Mouse (Mus musculus) kidney, adult 2 months (tissue): Measurements from ENCODE around the gene Ncor2. TPM values are rescaled to one million over a fixed set of nuclear protein-coding genes. Genes with fewer than 3 reads are reported as not detected.

Experiments used
- DNase-seq: peaks from one replicate; pipeline ENCODE4 v3.0.0; 2021
- H3K27ac ChIP-seq: fragments of 200-500 bp; 2 replicates; pipeline ENCODE4 v1.5.1; 2012; ENCODE audit warnings: low read depth, low read length, control low read depth, inconsistent platforms; ENCODE audit not compliant: insufficient read depth
- H3K27me3 ChIP-seq: fragments of 200-500 bp; replicated peaks from 2 replicates; pipeline ENCODE4 v1.6.1; 2012; ENCODE audit warnings: mild to moderate bottlenecking, moderate library complexity, low read length, inconsistent platforms; ENCODE audit not compliant: control insufficient read depth, insufficient read depth
- H3K36me3 ChIP-seq: fragments of 200-500 bp; 2 replicates; pipeline ENCODE4 v1.6.1; 2012; ENCODE audit warnings: mild to moderate bottlenecking, moderate library complexity, low read length, inconsistent platforms; ENCODE audit not compliant: control insufficient read depth, insufficient read depth
- H3K4me1 ChIP-seq: fragments of 200-500 bp; 2 replicates; pipeline ENCODE4 v1.6.1; 2011; ENCODE audit warnings: low read length; ENCODE audit not compliant: control insufficient read depth, insufficient read depth
- H3K4me3 ChIP-seq: fragments of 200-500 bp; 2 replicates; pipeline ENCODE4 v1.5.1; 2011; ENCODE audit warnings: mild to moderate bottlenecking, low read depth, low read length, control low read depth; ENCODE audit not compliant: insufficient read depth
- CTCF ChIP-seq: fragments of 200-500 bp; conservative IDR thresholded peaks from 2 replicates; pipeline ENCODE4 v1.5.1; 2011; ENCODE audit warnings: low read depth, mild to moderate bottlenecking, control low read depth, low read length, moderate library complexity, mixed read lengths; ENCODE audit not compliant: insufficient read depth, insufficient read length
- POLR2A ChIP-seq: fragments of 200-500 bp; IDR thresholded peaks from one replicate; pipeline ENCODE4 v1.6.1; 2011; ENCODE audit warnings: low read depth, low read length, control low read depth
- WGBS: fragments of 180-500 bp; shearing (Covaris S2); methylation state at CpG from one replicate; pipeline ENCODE4 v1.1.7; 2018; 5-methylcytosine and 5-hydroxymethylcytosine counted together
- polyA plus RNA-seq: library from polyadenylated mRNA; depleted of rRNA; stranded (reverse); fragments of >200 nt; gene quantifications from 2 replicates; pipeline ENCODE4 v1.2.3, GENCODE M21; 2012

Ncor2 gene
- polyA plus RNA-seq, 1 experiment: 38.8 TPM

- Histone ChIP-seq H3K4me1 (peaks cover 5% of the 10 kb centered on the region; the same call in 1 of the 2 replicates), H3K27ac (no peak overlapping the region), H3K36me3 (no peaks in the 10 kb centered on the region), H3K4me3 (no peak overlapping the region), H3K27me3 (no peaks in the 10 kb centered on the region)
- DNase-seq: no peak
- no peak for TF ChIP-seq CTCF
- TF ChIP-seq POLR2A: no peak
- WGBS: 54% methylated on average over 6 of the region's 6 CpGs
These were observed 75.6 kb downstream of the Ncor2 start for GRCm38 (mm10) chr5:125103396-125103795.

GRCm38 (mm10) chr5:125102907-125103306 is 76.1 kb downstream of the Ncor2 start:
- 73% methylated on average over 7 of the region's 7 CpGs for WGBS
- no peak for DNase-seq
- H3K27ac ChIP-seq: no peak overlapping the region
- H3K4me1 ChIP-seq: peaks cover 5% of the 10 kb centered on the region; the same call in 1 of the 2 replicates
- no peaks in the 10 kb centered on the region for H3K27me3 ChIP-seq
- TF ChIP-seq CTCF (no peak), POLR2A (no peak)
- no peak overlapping the region for H3K4me3 ChIP-seq
- no peaks in the 10 kb centered on the region for H3K36me3 ChIP-seq

GRCm38 (mm10) chr5:125102352-125102751 is 76.7 kb downstream of the Ncor2 start:
- TF ChIP-seq POLR2A (no peak), CTCF (no peak)
- no peaks in the 10 kb centered on the region; the same call in 1 of the 2 replicates for H3K36me3 ChIP-seq

GRCm38 (mm10) chr5:125099785-125100350 is 79.2 kb downstream of the Ncor2 start:
- 74% methylated on average over 5 of the region's 5 CpGs for WGBS
- no peak overlapping the region for H3K4me3 ChIP-seq
- TF ChIP-seq POLR2A: no peak
- TF ChIP-seq CTCF: no peak
- no peaks in the 10 kb centered on the region; the same call in 1 of the 2 replicates for H3K36me3 ChIP-seq
- no peak overlapping the region for H3K27ac ChIP-seq
- no peak for DNase-seq
- no peaks in the 10 kb centered on the region for H3K4me1 ChIP-seq
- H3K27me3 ChIP-seq: no peaks in the 10 kb centered on the region

More at GRCm38 (mm10) chr5:125102352-125102751, 76.7 kb downstream of the Ncor2 start:
- Histone ChIP-seq H3K4me3 (no peak overlapping the region), H3K27ac (no peak overlapping the region), H3K27me3 (no peaks in the 10 kb centered on the region), H3K4me1 (peaks cover 5% of the 10 kb centered on the region; the same call in 1 of the 2 replicates)
- no peak for DNase-seq
- WGBS: 69% methylated on average over 8 of the region's 8 CpGs

GRCm38 (mm10) chr5:125098692-125099091 is 80.3 kb downstream of the Ncor2 start:
- WGBS: 79% methylated on average over 9 of the region's 9 CpGs
- no peaks in the 10 kb centered on the region; the same call in 1 of the 2 replicates for H3K36me3 ChIP-seq

GRCm38 (mm10) chr5:125096368-125096767 is 82.7 kb downstream of the Ncor2 start:
- Histone ChIP-seq H3K4me3 (no peak overlapping the region), H3K36me3 (no peaks in the 10 kb centered on the region; the same call in 1 of the 2 replicates), H3K27ac (no peak overlapping the region), H3K27me3 (no peaks in the 10 kb centered on the region), H3K4me1 (no peaks in the 10 kb centered on the region)
- TF ChIP-seq CTCF (no peak), POLR2A (no peak)
- no peak for DNase-seq
- WGBS: 75% methylated on average over 11 of the region's 11 CpGs

More at GRCm38 (mm10) chr5:125098692-125099091, 80.3 kb downstream of the Ncor2 start:
- Histone ChIP-seq H3K4me3 (no peak overlapping the region), H3K27ac (no peak overlapping the region), H3K27me3 (no peaks in the 10 kb centered on the region), H3K4me1 (no peaks in the 10 kb centered on the region)
- no peak for TF ChIP-seq POLR2A
- no peak for TF ChIP-seq CTCF
- no peak for DNase-seq

GRCm38 (mm10) chr5:125095525-125096175 is 83.4 kb downstream of the Ncor2 start:
- Histone ChIP-seq H3K27ac (no peak overlapping the region), H3K4me3 (no peak overlapping the region), H3K4me1 (no peaks in the 10 kb centered on the region), H3K27me3 (no peaks in the 10 kb centered on the region), H3K36me3 (no peaks in the 10 kb centered on the region; the same call in 1 of the 2 replicates)
- WGBS: 73% methylated on average over 14 of the region's 14 CpGs
- TF ChIP-seq POLR2A (no peak), CTCF (no peak)
- no peak for DNase-seq
